Mouse (Mus musculus) MEL (cell line): Measurements from ENCODE around the gene Nlrp3. TPM values are rescaled to one million over a fixed set of nuclear protein-coding genes. Genes with fewer than 3 reads are reported as not detected.

Source experiments
- DNase-seq: peaks from one replicate; pipeline ENCODE4 v3.0.0; 2011; ENCODE audit warnings: low read depth, low spot score
- H3K27ac ChIP-seq: 2 replicates; pipeline ENCODE4 v1.5.1; 2012; ENCODE audit warnings: low read depth, mild to moderate bottlenecking, control low read depth, low read length, moderate library complexity; ENCODE audit not compliant: control insufficient read depth
- H3K27me3 ChIP-seq, 2 experiments: fragments of 150-350 bp in 1 of 2; sonication (generic) in 1 of 2; 2 replicates each; pipeline ENCODE4 v1.6.1; 2012; ENCODE audit warnings: low read length in 2 of 2, mild to moderate bottlenecking in 2 of 2, improper control_type of control experiment in 1 of 2, moderate library complexity in 1 of 2; ENCODE audit not compliant: insufficient read depth in 2 of 2, control insufficient read depth in 1 of 2
- H3K36me3 ChIP-seq, 2 experiments: 2 replicates each; pipeline ENCODE4 v1.6.1; 2012 to 2014; ENCODE audit warnings: low read length in 2 of 2, improper control_type of control experiment in 1 of 2, inconsistent platforms in 1 of 2, mild to moderate bottlenecking in 1 of 2; ENCODE audit not compliant: insufficient read depth in 2 of 2, control insufficient read depth in 1 of 2
- H3K4me1 ChIP-seq, 2 experiments: fragments of 150-350 bp in 1 of 2; sonication (generic) in 1 of 2; 2 replicates each; pipeline ENCODE4 v1.6.1; 2012; ENCODE audit warnings: low read length in 2 of 2, improper control_type of control experiment in 1 of 2, mild to moderate bottlenecking in 1 of 2; ENCODE audit not compliant: insufficient read depth in 2 of 2, control insufficient read depth in 1 of 2
- H3K4me3 ChIP-seq, 2 experiments: fragments of 150-350 bp in 1 of 2; sonication (generic) in 1 of 2; 2 replicates each; pipeline ENCODE4 v1.5.1; 2012; ENCODE audit warnings: low read depth in 2 of 2, low read length in 2 of 2, mild to moderate bottlenecking in 2 of 2, moderate library complexity in 2 of 2, control low read depth in 1 of 2, improper control_type of control experiment in 1 of 2; ENCODE audit not compliant: control insufficient read depth in 1 of 2, insufficient read depth in 1 of 2
- H3K79me2 ChIP-seq: 2 replicates; pipeline ENCODE4 v1.6.1; 2012; ENCODE audit warnings: mild to moderate bottlenecking, low read length, moderate library complexity; ENCODE audit not compliant: control insufficient read depth, poor library complexity, insufficient read depth
- H3K9ac ChIP-seq: 2 replicates; pipeline ENCODE4 v1.6.1; 2012; ENCODE audit warnings: low read depth, mild to moderate bottlenecking, control low read depth, low read length, moderate library complexity; ENCODE audit not compliant: control insufficient read depth, poor library complexity, severe bottlenecking
- H3K9me3 ChIP-seq: fragments of 150-350 bp; sonication (generic); replicated peaks from 2 replicates; pipeline ENCODE4 v1.6.1; 2012; ENCODE audit warnings: mild to moderate bottlenecking, low read length, improper control_type of control experiment, moderate library complexity; ENCODE audit not compliant: insufficient read depth
- BHLHE40 ChIP-seq: IDR thresholded peaks from 2 replicates; pipeline ENCODE4 v1.6.1; 2012; ENCODE audit warnings: low read depth, mild to moderate bottlenecking, inconsistent platforms, low read length, improper control_type of control experiment, borderline replicate concordance
- CHD1 ChIP-seq: IDR thresholded peaks from 2 replicates; pipeline ENCODE4 v1.6.1; 2012; ENCODE audit warnings: low read depth, mild to moderate bottlenecking, inconsistent platforms, low read length, improper control_type of control experiment
- CHD2 ChIP-seq: IDR thresholded peaks from 2 replicates; pipeline ENCODE4 v1.6.1; 2011; ENCODE audit warnings: low read length, improper control_type of control experiment
- CTCF ChIP-seq, 3 experiments: IDR thresholded peaks in 2 of 3; conservative IDR thresholded peaks in 1 of 3; 2 replicates each; pipeline ENCODE4 v1.5.1; 2011 to 2012; ENCODE audit warnings: low read length in 3 of 3, low read depth in 2 of 3, mild to moderate bottlenecking in 2 of 3, improper control_type of control experiment in 1 of 3, inconsistent platforms in 1 of 3, mixed read lengths in 1 of 3, moderate library complexity in 1 of 3; ENCODE audit not compliant: control insufficient read depth in 1 of 3, insufficient read depth in 1 of 3, poor library complexity in 1 of 3, severe bottlenecking in 1 of 3
- E2F4 ChIP-seq: IDR thresholded peaks from 2 replicates; pipeline ENCODE4 v1.6.1; 2011; ENCODE audit warnings: low read depth, low read length, improper control_type of control experiment, borderline replicate concordance
- ELF1 ChIP-seq: IDR thresholded peaks from 2 replicates; pipeline ENCODE4 v1.6.1; 2014; ENCODE audit warnings: low read depth, mild to moderate bottlenecking, inconsistent platforms, low read length, improper control_type of control experiment, moderate library complexity
- EP300 ChIP-seq, 2 experiments: IDR thresholded peaks; 2 replicates each; pipeline ENCODE4 v1.6.1; 2011; ENCODE audit warnings: improper control_type of control experiment in 2 of 2, low read length in 2 of 2, low read depth in 1 of 2, mild to moderate bottlenecking in 1 of 2
- ETS1 ChIP-seq: IDR thresholded peaks from 2 replicates; pipeline ENCODE4 v1.6.1; 2012; ENCODE audit warnings: low read depth, mild to moderate bottlenecking, inconsistent platforms, low read length, improper control_type of control experiment, moderate library complexity
- GABPA ChIP-seq: IDR thresholded peaks from 2 replicates; pipeline ENCODE4 v1.6.1; 2012; ENCODE audit warnings: low read depth, mild to moderate bottlenecking, inconsistent platforms, low read length, improper control_type of control experiment, moderate library complexity
- GATA1 ChIP-seq: IDR thresholded peaks from 2 replicates; pipeline ENCODE4 v1.6.1; 2011; ENCODE audit warnings: low read depth, low read length, improper control_type of control experiment
- HCFC1 ChIP-seq: IDR thresholded peaks from 2 replicates; pipeline ENCODE4 v1.6.1; 2012; ENCODE audit warnings: low read depth, mild to moderate bottlenecking, inconsistent platforms, low read length, improper control_type of control experiment, moderate library complexity
- JUND ChIP-seq: IDR thresholded peaks from 2 replicates; pipeline ENCODE4 v1.6.1; 2011; ENCODE audit warnings: low read depth, mild to moderate bottlenecking, improper control_type of control experiment, low read length
- KAT2A ChIP-seq: conservative IDR thresholded peaks from 2 replicates; pipeline ENCODE4 v1.6.1; 2012; ENCODE audit warnings: low read depth, low read length, improper control_type of control experiment, inconsistent platforms
- MAFK ChIP-seq: IDR thresholded peaks from 2 replicates; pipeline ENCODE4 v1.6.1; 2011; ENCODE audit warnings: low read depth, mild to moderate bottlenecking, low read length, improper control_type of control experiment, borderline replicate concordance
- MAX ChIP-seq: IDR thresholded peaks from 2 replicates; pipeline ENCODE4 v1.6.1; 2011; ENCODE audit warnings: low read length, improper control_type of control experiment
- MEF2A ChIP-seq: IDR thresholded peaks from 2 replicates; pipeline ENCODE4 v1.6.1; 2014; ENCODE audit warnings: low read depth, mild to moderate bottlenecking, inconsistent platforms, low read length, improper control_type of control experiment; ENCODE audit not compliant: poor library complexity, insufficient replicate concordance, severe bottlenecking; ENCODE audit errors: extremely low read depth
- MXI1 ChIP-seq: IDR thresholded peaks from 2 replicates; pipeline ENCODE4 v1.6.1; 2011; ENCODE audit warnings: mild to moderate bottlenecking, low read depth, low read length, improper control_type of control experiment
- MYB ChIP-seq: IDR thresholded peaks from 2 replicates; pipeline ENCODE4 v1.6.1; 2011; ENCODE audit warnings: mild to moderate bottlenecking, low read depth, low read length, improper control_type of control experiment
- MYC ChIP-seq: IDR thresholded peaks from 2 replicates; pipeline ENCODE4 v1.6.1; 2011; ENCODE audit warnings: low read depth, mild to moderate bottlenecking, low read length, improper control_type of control experiment, moderate library complexity
- NELFE ChIP-seq: IDR thresholded peaks from 2 replicates; pipeline ENCODE4 v1.6.1; 2011; ENCODE audit warnings: low read depth, low read length, improper control_type of control experiment
- NRF1 ChIP-seq: IDR thresholded peaks from 2 replicates; pipeline ENCODE4 v1.6.1; 2014; ENCODE audit warnings: low read depth, mild to moderate bottlenecking, inconsistent platforms, low read length, improper control_type of control experiment, moderate library complexity; ENCODE audit not compliant: poor library complexity, insufficient read depth, severe bottlenecking
- POLR2A ChIP-seq, 2 experiments: IDR thresholded peaks; 2 replicates each; pipeline ENCODE4 v1.6.1; 2011 to 2012; ENCODE audit warnings: low read length in 2 of 2, mild to moderate bottlenecking in 2 of 2, control low read depth in 1 of 2, improper control_type of control experiment in 1 of 2, low read depth in 1 of 2, moderate library complexity in 1 of 2; ENCODE audit not compliant: control insufficient read depth in 1 of 2, insufficient read depth in 1 of 2, poor library complexity in 1 of 2
- POLR2AphosphoS2 ChIP-seq: IDR thresholded peaks from 2 replicates; pipeline ENCODE4 v1.6.1; 2011; ENCODE audit warnings: low read length, improper control_type of control experiment
- POLR2AphosphoS5 ChIP-seq: IDR thresholded peaks from 2 replicates; pipeline ENCODE4 v1.6.1; 2012; ENCODE audit warnings: low read depth, borderline replicate concordance, mild to moderate bottlenecking, inconsistent platforms, low read length, moderate library complexity, mixed read lengths
- RAD21 ChIP-seq: IDR thresholded peaks from 2 replicates; pipeline ENCODE4 v1.6.1; 2011; ENCODE audit warnings: mild to moderate bottlenecking, low read depth, low read length, improper control_type of control experiment
- RCOR1 ChIP-seq: IDR thresholded peaks from 2 replicates; pipeline ENCODE4 v1.6.1; 2012; ENCODE audit warnings: low read depth, mild to moderate bottlenecking, inconsistent platforms, low read length, improper control_type of control experiment
- SIN3A ChIP-seq: IDR thresholded peaks from 2 replicates; pipeline ENCODE4 v1.6.1; 2012; ENCODE audit warnings: low read length, improper control_type of control experiment, inconsistent platforms
- SMC3 ChIP-seq: IDR thresholded peaks from 2 replicates; pipeline ENCODE4 v1.6.1; 2011; ENCODE audit warnings: low read depth, low read length, improper control_type of control experiment
- TAL1 ChIP-seq: IDR thresholded peaks from 2 replicates; pipeline ENCODE4 v1.6.1; 2012; ENCODE audit warnings: mild to moderate bottlenecking, inconsistent platforms, low read length, moderate library complexity, mixed read lengths
- TBP ChIP-seq: IDR thresholded peaks from 2 replicates; pipeline ENCODE4 v1.8.0; 2011; ENCODE audit warnings: low read depth, low read length, improper control_type of control experiment
- TCF12 ChIP-seq: IDR thresholded peaks from 2 replicates; pipeline ENCODE4 v1.6.1; 2014; ENCODE audit warnings: low read depth, mild to moderate bottlenecking, inconsistent platforms, low read length, improper control_type of control experiment, moderate library complexity
- UBTF ChIP-seq: IDR thresholded peaks from 2 replicates; pipeline ENCODE4 v1.6.1; 2012; ENCODE audit warnings: low read depth, mild to moderate bottlenecking, inconsistent platforms, low read length, improper control_type of control experiment, moderate library complexity, borderline replicate concordance; ENCODE audit not compliant: insufficient read depth
- USF1 ChIP-seq: IDR thresholded peaks from 2 replicates; pipeline ENCODE4 v1.6.1; 2014; ENCODE audit warnings: low read depth, mild to moderate bottlenecking, inconsistent platforms, low read length, improper control_type of control experiment, moderate library complexity
- USF2 ChIP-seq, 2 experiments: IDR thresholded peaks; 2 replicates each; pipeline ENCODE4 v1.6.1; 2011 to 2012; ENCODE audit warnings: improper control_type of control experiment in 2 of 2, low read length in 2 of 2, borderline replicate concordance in 1 of 2, inconsistent platforms in 1 of 2, low read depth in 1 of 2, mild to moderate bottlenecking in 1 of 2; ENCODE audit not compliant: insufficient read depth in 1 of 2
- ZC3H11A ChIP-seq: IDR thresholded peaks from 2 replicates; pipeline ENCODE4 v1.6.1; 2012; ENCODE audit warnings: low read depth, mild to moderate bottlenecking, inconsistent platforms, low read length, improper control_type of control experiment
- ZKSCAN1 ChIP-seq: IDR thresholded peaks from 2 replicates; pipeline ENCODE4 v1.6.1; 2012; ENCODE audit warnings: low read depth, mild to moderate bottlenecking, inconsistent platforms, low read length, improper control_type of control experiment, moderate library complexity
- ZMIZ1 ChIP-seq: IDR thresholded peaks from 2 replicates; pipeline ENCODE4 v1.6.1; 2012; ENCODE audit warnings: low read depth, mild to moderate bottlenecking, inconsistent platforms, low read length, improper control_type of control experiment, moderate library complexity
- ZNF384 ChIP-seq: IDR thresholded peaks from 2 replicates; pipeline ENCODE4 v1.6.1; 2012; ENCODE audit warnings: low read depth, mild to moderate bottlenecking, inconsistent platforms, low read length, improper control_type of control experiment
- polyA plus RNA-seq, 2 experiments: library from polyadenylated mRNA; stranded (reverse) in 1 of 2; unstranded in 1 of 2; fragments of >175 nt in 1 of 2; fragments of >200 nt in 1 of 2; gene quantifications; 2 replicates each; pipeline versions ENCODE4 v1.2.1 to v1.2.4; 2012; ENCODE audit warnings: low replicate concordance in 2 of 2, low read depth in 1 of 2; ENCODE audit not compliant: insufficient read length in 2 of 2, insufficient read depth in 1 of 2, missing spikeins in 1 of 2
- total RNA-seq: library from RNA; depleted of rRNA; stranded (reverse); fragments of 300-350 nt; gene quantifications from 2 replicates; pipeline ENCODE4 v1.2.3, GENCODE M21; 2012

Nlrp3 gene
- total and polyA plus RNA-seq, 3 experiments: not detected

DNA sequence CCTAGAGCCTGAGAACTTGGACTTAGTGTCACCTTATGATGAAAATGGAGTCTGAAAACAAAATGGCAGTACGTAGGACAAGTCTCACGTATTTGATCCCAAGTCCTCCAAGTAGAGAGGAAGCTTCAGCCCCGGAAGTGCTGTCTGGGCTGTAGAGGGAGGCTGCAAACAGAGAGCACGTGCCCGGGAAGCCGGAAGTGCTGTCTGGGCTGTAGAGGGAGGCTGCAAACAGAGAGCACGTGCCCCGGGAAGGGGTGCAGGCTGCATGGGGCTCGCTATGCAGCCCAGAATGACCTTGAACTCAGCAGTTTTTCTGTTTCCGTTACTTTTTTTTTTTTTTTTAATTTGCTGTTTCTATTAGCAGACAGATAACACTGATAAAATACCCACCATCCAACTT is 23.1 kb upstream of the Nlrp3 start:
- Histone ChIP-seq H3K4me1 (peaks cover 0 to 16% of the 10 kb centered on the region in 2 experiments; a peak in 3 of 4 replicates), H3K27ac (peak overlapping the region; percentile 8), H3K4me3 (no peak overlapping the region), H3K9ac (no peak overlapping the region), H3K36me3 (peaks cover 0 to 14% of the 10 kb centered on the region in 2 experiments; a peak in 2 of 4 replicates), H3K27me3 (peaks cover 0 to 3% of the 10 kb centered on the region in 2 experiments; a peak in 1 of 4 replicates), H3K79me2 (no peaks in the 10 kb centered on the region), H3K9me3 (no peaks in the 10 kb centered on the region)
- DNase-seq: peak; percentile 57
- TF ChIP-seq SMC3: no peak
- TF ChIP-seq RCOR1: no peak
- TF ChIP-seq CHD2: no peak
- no peak; the same call in 1 of the 2 replicates for TF ChIP-seq HCFC1
- TF ChIP-seq ZC3H11A: no peak
- TF ChIP-seq TBP: no peak
- no peak for TF ChIP-seq KAT2A
- peak; percentile 81 for TF ChIP-seq ZNF384
- TF ChIP-seq ZKSCAN1: no peak
- no peak for TF ChIP-seq NRF1
- peak; percentile 86 for TF ChIP-seq MYC
- TF ChIP-seq JUND: no peak
- TF ChIP-seq BHLHE40: peak; percentile 75
- TF ChIP-seq RAD21: no peak
- peak in 1 of 2 experiments; percentile 19; a peak in 1 of 4 replicates for TF ChIP-seq EP300 (IDR thresholded peaks at IDR 0.05; ENCODE audit: low read depth in 1 of 2, low read length in 2 of 2)
- no peak for TF ChIP-seq CTCF (IDR thresholded peaks at IDR 0.05 in 2 of 3, conservative IDR thresholded peaks at IDR 0.05 in 1 of 3; ENCODE audit: control insufficient read depth in 1 of 3, insufficient read depth in 1 of 3, low read depth in 2 of 3, low read length in 3 of 3, poor library complexity in 1 of 3, severe bottlenecking in 1 of 3)
- TF ChIP-seq UBTF: no peak
- TF ChIP-seq POLR2AphosphoS2: no peak
- no peak for TF ChIP-seq POLR2AphosphoS5
- TF ChIP-seq TCF12: 0 out of 2 replicates have a peak, but pooled peaks have one; percentile 8
- no peak for TF ChIP-seq CHD1
- no peak for TF ChIP-seq NELFE
- no peak for TF ChIP-seq MAFK
- TF ChIP-seq MAX: peak; percentile 90
- TF ChIP-seq USF2 (IDR thresholded peaks at IDR 0.05; ENCODE audit: borderline replicate concordance in 1 of 2, insufficient read depth in 1 of 2, low read depth in 1 of 2, low read length in 2 of 2): no peak
- peak; percentile 46; the same call in 1 of the 2 replicates for TF ChIP-seq MXI1
- peak; percentile 71; the same call in 1 of the 2 replicates for TF ChIP-seq ELF1
- no peak for TF ChIP-seq MEF2A
- TF ChIP-seq POLR2A (IDR thresholded peaks at IDR 0.05; ENCODE audit: control insufficient read depth in 1 of 2, insufficient read depth in 1 of 2, low read depth in 1 of 2, low read length in 2 of 2, poor library complexity in 1 of 2): no peak; a peak in 1 of 4 replicates
- TF ChIP-seq GABPA: no peak
- no peak for TF ChIP-seq SIN3A
- peak; percentile 83 for TF ChIP-seq USF1
- TF ChIP-seq TAL1: no peak
- no peak for TF ChIP-seq E2F4
- no peak for TF ChIP-seq ETS1
- no peak for TF ChIP-seq MYB
- TF ChIP-seq GATA1: peak; percentile 25; the same call in 1 of the 2 replicates
- TF ChIP-seq ZMIZ1: no peak
